Mouse (Mus musculus) T-cell, adult 2 months (primary cell): ENCODE data around the gene Ptprd.

ENCODE experiments used
- DNase-seq: peaks from one replicate; pipeline ENCODE4 v3.0.0; 2022; ENCODE audit warnings: low spot score

The Ptprd gene

GRCm38 (mm10) chr4:76403219-76403618 lies 1808.5 kb downstream of the Ptprd start:
- no peak for DNase-seq

- no peak for DNase-seq
These were observed 1823.9 kb downstream of the Ptprd start for GRCm38 (mm10) chr4:76387887-76388286.

GRCm38 (mm10) chr4:76386978-76387824 lies 1824.6 kb downstream of the Ptprd start:
- DNase-seq: no peak

GRCm38 (mm10) chr4:76385818-76386217 lies 1825.9 kb downstream of the Ptprd start:
- no peak for DNase-seq

GRCm38 (mm10) chr4:76380312-76380917 lies 1831.3 kb downstream of the Ptprd start:
- DNase-seq: no peak

- no peak for DNase-seq
These were observed 1841.5 kb downstream of the Ptprd start for GRCm38 (mm10) chr4:76370041-76370880.

GRCm38 (mm10) chr4:76369101-76369500 lies 1842.7 kb downstream of the Ptprd start:
- DNase-seq: no peak

GRCm38 (mm10) chr4:76368291-76368690 lies 1843.5 kb downstream of the Ptprd start:
- no peak for DNase-seq

- no peak for DNase-seq
These were observed 1844.5 kb downstream of the Ptprd start for GRCm38 (mm10) chr4:76367285-76367684.

GRCm38 (mm10) chr4:76365871-76366270 lies 1845.9 kb downstream of the Ptprd start:
- DNase-seq: no peak

- DNase-seq: no peak
These were observed 1850.2 kb downstream of the Ptprd start for GRCm38 (mm10) chr4:76361546-76361945.

GRCm38 (mm10) chr4:76354167-76354566 lies 1857.6 kb downstream of the Ptprd start:
- no peak for DNase-seq

GRCm38 (mm10) chr4:76352468-76352867 lies 1859.3 kb downstream of the Ptprd start:
- DNase-seq: no peak

- no peak for DNase-seq
These were observed 1860.4 kb downstream of the Ptprd start for GRCm38 (mm10) chr4:76351201-76351979.

GRCm38 (mm10) chr4:76350241-76350962 lies 1861.4 kb downstream of the Ptprd start:
- DNase-seq: no peak

GRCm38 (mm10) chr4:76344059-76344458 lies 1867.7 kb downstream of the Ptprd start:
- DNase-seq: no peak

- DNase-seq: no peak
These were observed 1873.8 kb downstream of the Ptprd start for GRCm38 (mm10) chr4:76337926-76338325.

GRCm38 (mm10) chr4:76327346-76327745 lies 1884.4 kb downstream of the Ptprd start:
- DNase-seq: no peak

GRCm38 (mm10) chr4:76325646-76326045 lies 1886.1 kb downstream of the Ptprd start:
- DNase-seq: no peak

GRCm38 (mm10) chr4:76324928-76325327 lies 1886.8 kb downstream of the Ptprd start:
- DNase-seq: no peak

- no peak for DNase-seq
These were observed 1887.3 kb downstream of the Ptprd start for GRCm38 (mm10) chr4:76324509-76324908.
